Mouse (Mus musculus) macrophage (primary cell): ENCODE measurements around the gene Rassf8. TPM values are rescaled to one million over a fixed set of nuclear protein-coding genes. Genes with fewer than 3 reads are reported as not detected.

ENCODE experiments used
- H3K27ac ChIP-seq: fragments of 350-480 bp; formaldehyde crosslinking; 2 replicates; pipeline ENCODE4 v1.9.0; 2021
- H3K36me3 ChIP-seq: fragments of 350-480 bp; formaldehyde crosslinking; 2 replicates; pipeline ENCODE4 v1.9.0; 2021; ENCODE audit errors: inconsistent target
- H3K4me3 ChIP-seq: fragments of 350-480 bp; formaldehyde crosslinking; 2 replicates; pipeline ENCODE4 v1.9.0; 2021; ENCODE audit errors: inconsistent target
- H3K79me2 ChIP-seq: fragments of 350-480 bp; formaldehyde crosslinking; 2 replicates; pipeline ENCODE4 v1.9.0; 2021; ENCODE audit errors: inconsistent target
- WGBS: methylation state at CpG from one replicate; pipeline ENCODE4 v1.1.7; 2026; ENCODE audit warnings: inconsistent platforms; ENCODE audit not compliant: missing documents; 5-methylcytosine and 5-hydroxymethylcytosine counted together
- polyA plus RNA-seq: library from polyadenylated mRNA; stranded (reverse); fragments of 250-400 nt; gene quantifications from 3 replicates; pipeline ENCODE4 v1.2.4, GENCODE M21; 2018; ENCODE audit warnings: inconsistent platforms

Rassf8 gene
- polyA plus RNA-seq, 1 experiment from 2014 or later: 27.6 TPM

- 96% methylated on average over 7 of the region's 9 CpGs for WGBS
- Histone ChIP-seq H3K79me2 (no peaks in the 10 kb centered on the region), H3K36me3 (no peaks in the 10 kb centered on the region), H3K4me3 (no peak overlapping the region), H3K27ac (no peak overlapping the region)
Observed at GRCm38 (mm10) chr6:145807929-145808328, 61.4 kb downstream of the Rassf8 start.

GRCm38 (mm10) chr6:145809566-145809965, 63.0 kb downstream of the Rassf8 start:
- Histone ChIP-seq H3K36me3 (no peaks in the 10 kb centered on the region), H3K4me3 (no peak overlapping the region), H3K79me2 (no peaks in the 10 kb centered on the region), H3K27ac (no peak overlapping the region)
- WGBS: 95% methylated on average over 7 of the region's 7 CpGs

GRCm38 (mm10) chr6:145810015-145810414, 63.5 kb downstream of the Rassf8 start:
- Histone ChIP-seq H3K36me3 (no peaks in the 10 kb centered on the region), H3K79me2 (no peaks in the 10 kb centered on the region), H3K4me3 (no peak overlapping the region), H3K27ac (no peak overlapping the region)
- WGBS: 94% methylated on average over 6 of the region's 6 CpGs

GRCm38 (mm10) chr6:145811174-145811573, 64.6 kb downstream of the Rassf8 start:
- H3K36me3 ChIP-seq: no peaks in the 10 kb centered on the region
- H3K4me3 ChIP-seq: no peak overlapping the region
- no peaks in the 10 kb centered on the region for H3K79me2 ChIP-seq
- no peak overlapping the region for H3K27ac ChIP-seq
- WGBS: 100% methylated on average over 1 of the region's 1 CpGs

- Histone ChIP-seq H3K79me2 (no peaks in the 10 kb centered on the region), H3K36me3 (no peaks in the 10 kb centered on the region; the same call in 1 of the 2 replicates), H3K4me3 (no peak overlapping the region), H3K27ac (no peak overlapping the region)
- 94% methylated on average over 15 of the region's 15 CpGs for WGBS
Observed at GRCm38 (mm10) chr6:145815200-145815599, 68.7 kb downstream of the Rassf8 start.

- no peaks in the 10 kb centered on the region for H3K79me2 ChIP-seq
- WGBS: 92% methylated on average over 9 of the region's 9 CpGs
- no peak overlapping the region for H3K27ac ChIP-seq
- no peak overlapping the region for H3K4me3 ChIP-seq
- no peaks in the 10 kb centered on the region; the same call in 1 of the 2 replicates for H3K36me3 ChIP-seq
Observed at GRCm38 (mm10) chr6:145819151-145819550, 72.6 kb downstream of the Rassf8 start.

GRCm38 (mm10) chr6:145822218-145822617, 75.7 kb downstream of the Rassf8 start:
- H3K36me3 ChIP-seq: no peaks in the 10 kb centered on the region; the same call in 1 of the 2 replicates
- H3K4me3 ChIP-seq: no peak overlapping the region
- 68% methylated on average over 5 of the region's 5 CpGs for WGBS
- H3K27ac ChIP-seq: no peak overlapping the region
- no peaks in the 10 kb centered on the region for H3K79me2 ChIP-seq

GRCm38 (mm10) chr6:145823103-145823502, 76.6 kb downstream of the Rassf8 start:
- WGBS: 98% methylated on average over 6 of the region's 6 CpGs
- H3K79me2 ChIP-seq: no peaks in the 10 kb centered on the region
- H3K4me3 ChIP-seq: no peak overlapping the region
- no peak overlapping the region for H3K27ac ChIP-seq
- no peaks in the 10 kb centered on the region for H3K36me3 ChIP-seq

GRCm38 (mm10) chr6:145823588-145824234, 77.2 kb downstream of the Rassf8 start:
- H3K36me3 ChIP-seq: no peaks in the 10 kb centered on the region
- no peak overlapping the region for H3K4me3 ChIP-seq
- WGBS: 56% methylated on average over 5 of the region's 5 CpGs
- H3K79me2 ChIP-seq: no peaks in the 10 kb centered on the region
- H3K27ac ChIP-seq: no peak overlapping the region

GRCm38 (mm10) chr6:145826305-145826704, 79.8 kb downstream of the Rassf8 start:
- no peak overlapping the region for H3K27ac ChIP-seq

GRCm38 (mm10) chr6:145829062-145829835, 82.7 kb downstream of the Rassf8 start:
- 85% methylated on average over 15 of the region's 16 CpGs for WGBS
- no peaks in the 10 kb centered on the region for H3K79me2 ChIP-seq

More at GRCm38 (mm10) chr6:145826305-145826704, 79.8 kb downstream of the Rassf8 start:
- no peak overlapping the region for H3K4me3 ChIP-seq
- H3K36me3 ChIP-seq: no peaks in the 10 kb centered on the region
- H3K79me2 ChIP-seq: no peaks in the 10 kb centered on the region
- 94% methylated on average over 4 of the region's 4 CpGs for WGBS

GRCm38 (mm10) chr6:145830117-145830516, 83.6 kb downstream of the Rassf8 start:
- 20% methylated on average over 8 of the region's 8 CpGs for WGBS
- Histone ChIP-seq H3K27ac (no peak overlapping the region), H3K79me2 (no peaks in the 10 kb centered on the region), H3K36me3 (no peaks in the 10 kb centered on the region), H3K4me3 (no peak overlapping the region)

More at GRCm38 (mm10) chr6:145829062-145829835, 82.7 kb downstream of the Rassf8 start:
- no peak overlapping the region for H3K27ac ChIP-seq
- H3K36me3 ChIP-seq: no peaks in the 10 kb centered on the region
- H3K4me3 ChIP-seq: no peak overlapping the region

GRCm38 (mm10) chr6:145830617-145831016, 84.1 kb downstream of the Rassf8 start:
- WGBS: 86% methylated on average over 9 of the region's 9 CpGs
- Histone ChIP-seq H3K36me3 (no peaks in the 10 kb centered on the region), H3K27ac (no peak overlapping the region), H3K79me2 (no peaks in the 10 kb centered on the region), H3K4me3 (no peak overlapping the region)

GRCm38 (mm10) chr6:145832927-145833326, 86.4 kb downstream of the Rassf8 start:
- no peaks in the 10 kb centered on the region for H3K36me3 ChIP-seq
- WGBS: 91% methylated on average over 6 of the region's 8 CpGs
- no peak overlapping the region for H3K27ac ChIP-seq
- H3K79me2 ChIP-seq: no peaks in the 10 kb centered on the region
- no peak overlapping the region for H3K4me3 ChIP-seq

GRCm38 (mm10) chr6:145835359-145835758, 88.8 kb downstream of the Rassf8 start:
- Histone ChIP-seq H3K27ac (no peak overlapping the region), H3K79me2 (no peaks in the 10 kb centered on the region), H3K4me3 (no peak overlapping the region), H3K36me3 (no peaks in the 10 kb centered on the region)
- 9% methylated on average over 6 of the region's 6 CpGs for WGBS
